Mouse (Mus musculus) thymus, postnatal 0 days (tissue): ENCODE data around the gene Pbx2. TPM values are rescaled to one million over a fixed set of nuclear protein-coding genes. Genes with fewer than 3 reads are reported as not detected.

Experiments used
- DNase-seq: peaks from one replicate; pipeline ENCODE4 v3.0.0-alpha.2; 2015; ENCODE audit warnings: low spot score
- polyA plus RNA-seq: library from polyadenylated mRNA; unstranded; fragments of >200 nt; fragmentation: Nextera tagmentation; extraction: Ambion mirVana; gene quantifications from 2 replicates; pipeline ENCODE4 v1.2.1, GENCODE M21; 2015

Pbx2 gene
- polyA plus RNA-seq, 1 experiment from 2014 or later = 13.3 TPM

DNA sequence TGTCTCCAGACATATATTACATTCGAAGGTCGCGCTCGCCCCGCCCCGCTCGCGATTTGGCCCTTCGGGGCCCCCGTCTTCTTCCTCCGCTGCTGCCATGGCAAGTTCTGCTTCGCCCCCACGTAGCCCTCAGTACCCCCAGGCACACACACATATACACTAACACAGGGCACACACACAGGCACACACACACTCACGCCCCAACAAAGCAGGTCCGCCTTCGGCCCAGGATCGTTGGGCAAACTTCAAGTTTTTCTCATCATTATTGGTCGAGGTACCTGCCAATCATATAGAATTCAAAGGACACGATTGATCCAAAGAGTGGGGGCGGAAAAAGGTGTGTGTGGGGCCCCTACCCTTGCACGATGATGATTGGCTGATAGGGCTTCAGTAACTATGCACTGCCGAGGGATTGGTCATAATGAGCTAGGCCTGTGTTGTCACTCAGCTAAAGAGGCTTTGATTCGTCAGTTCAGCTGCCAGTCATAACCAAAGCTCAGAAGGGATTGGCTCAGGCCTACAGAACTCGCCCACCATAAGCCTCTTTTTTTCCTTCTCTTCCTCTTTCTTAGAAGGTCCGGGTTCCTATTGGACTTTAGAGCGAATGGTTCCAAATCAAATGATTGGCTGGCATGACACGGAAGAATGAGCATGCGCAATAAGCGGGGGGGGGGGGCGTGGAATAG lies 12.5 kb downstream of the Pbx2 start, which contains the start of gene Rnf5:
Gene Rnf5, minus strand, starts transcription at position 316 of the 686 bp plus-strand sequence.
- peak; percentile 100 for DNase-seq

DNA sequence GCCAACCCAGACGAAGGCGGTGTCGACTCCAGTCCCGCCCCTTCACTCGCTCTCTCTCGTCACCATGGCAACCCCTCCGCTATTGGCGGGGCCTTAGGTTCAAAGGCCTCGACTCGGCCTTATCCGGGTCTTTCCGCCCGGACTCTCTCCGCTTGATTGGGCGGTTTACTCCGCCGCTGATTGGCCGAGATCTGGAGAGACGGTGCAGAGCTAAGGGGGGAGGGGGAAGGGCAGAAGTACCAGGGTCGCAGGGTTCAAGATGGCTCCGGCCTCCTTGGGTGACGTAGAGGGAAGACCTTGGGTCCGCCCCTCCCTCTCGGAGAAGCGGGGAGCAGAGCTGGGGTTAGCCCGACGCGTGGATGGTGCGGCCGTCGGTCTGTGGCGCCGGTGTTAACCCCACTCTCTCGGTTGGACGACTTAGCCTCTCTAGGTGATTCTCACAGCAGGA lies 13.0 kb downstream of the Pbx2 start, which contains the start of gene Agpat1:
Gene Agpat1, plus strand, starts transcription at position 202 of the 448 bp plus-strand sequence.
- DNase-seq = peak; percentile 100

DNA sequence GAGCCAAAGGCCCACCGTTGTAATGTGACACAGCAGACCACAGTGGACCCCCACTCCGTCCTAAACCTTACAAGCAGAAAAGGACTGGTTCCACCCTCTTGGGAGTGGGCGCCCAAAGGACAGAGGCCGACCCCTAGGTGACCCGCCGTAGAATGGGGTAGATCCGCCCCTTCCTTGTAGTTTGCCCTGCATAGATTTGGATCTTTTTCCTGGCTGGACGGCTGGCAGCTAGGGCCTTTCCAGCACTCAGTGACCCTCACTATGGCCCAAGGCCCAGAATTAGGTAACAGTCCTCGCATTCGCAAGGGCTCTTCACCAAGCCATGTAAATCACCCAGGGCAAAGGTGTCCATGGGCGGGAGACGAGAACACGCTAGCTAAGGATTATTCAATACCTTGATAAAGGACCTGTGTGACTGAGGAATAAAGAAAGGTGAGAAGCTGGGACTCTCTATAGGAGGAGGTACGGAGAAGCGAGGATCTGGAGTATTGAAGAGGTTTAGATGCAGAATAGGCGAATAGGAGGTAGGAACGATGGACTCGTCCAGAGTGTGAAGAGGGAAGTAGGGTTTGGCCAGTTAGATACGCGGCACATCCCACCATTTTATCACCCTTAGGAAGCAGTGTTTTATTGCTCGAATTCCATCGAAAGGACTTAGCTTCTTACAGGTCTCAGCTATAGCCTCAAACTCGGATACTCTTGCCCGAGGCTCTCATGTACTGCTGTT lies 13.6 kb downstream of the Pbx2 start:
- DNase-seq = no peak

DNA sequence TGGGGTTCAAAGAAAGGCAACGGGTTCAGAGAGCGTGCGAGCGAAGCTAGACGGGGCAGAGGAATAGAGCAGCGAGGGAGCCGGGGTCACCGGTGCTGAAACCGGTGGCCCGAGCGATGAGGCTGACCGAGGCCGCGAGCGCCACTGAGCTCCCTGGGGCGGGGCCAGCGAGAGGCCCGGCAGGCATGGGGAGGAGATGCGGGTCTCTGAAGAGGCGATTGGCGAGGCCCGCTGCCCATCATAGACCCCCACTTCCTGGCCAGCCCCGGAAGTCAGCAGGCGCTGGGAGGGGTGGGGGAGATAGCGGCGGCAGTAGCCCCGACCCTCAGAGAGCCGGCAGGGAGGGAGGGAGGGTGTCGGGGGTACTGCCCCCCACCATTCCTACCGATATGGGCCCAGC lies 14.5 kb downstream of the Pbx2 start:
- DNase-seq = peak; percentile 93

DNA sequence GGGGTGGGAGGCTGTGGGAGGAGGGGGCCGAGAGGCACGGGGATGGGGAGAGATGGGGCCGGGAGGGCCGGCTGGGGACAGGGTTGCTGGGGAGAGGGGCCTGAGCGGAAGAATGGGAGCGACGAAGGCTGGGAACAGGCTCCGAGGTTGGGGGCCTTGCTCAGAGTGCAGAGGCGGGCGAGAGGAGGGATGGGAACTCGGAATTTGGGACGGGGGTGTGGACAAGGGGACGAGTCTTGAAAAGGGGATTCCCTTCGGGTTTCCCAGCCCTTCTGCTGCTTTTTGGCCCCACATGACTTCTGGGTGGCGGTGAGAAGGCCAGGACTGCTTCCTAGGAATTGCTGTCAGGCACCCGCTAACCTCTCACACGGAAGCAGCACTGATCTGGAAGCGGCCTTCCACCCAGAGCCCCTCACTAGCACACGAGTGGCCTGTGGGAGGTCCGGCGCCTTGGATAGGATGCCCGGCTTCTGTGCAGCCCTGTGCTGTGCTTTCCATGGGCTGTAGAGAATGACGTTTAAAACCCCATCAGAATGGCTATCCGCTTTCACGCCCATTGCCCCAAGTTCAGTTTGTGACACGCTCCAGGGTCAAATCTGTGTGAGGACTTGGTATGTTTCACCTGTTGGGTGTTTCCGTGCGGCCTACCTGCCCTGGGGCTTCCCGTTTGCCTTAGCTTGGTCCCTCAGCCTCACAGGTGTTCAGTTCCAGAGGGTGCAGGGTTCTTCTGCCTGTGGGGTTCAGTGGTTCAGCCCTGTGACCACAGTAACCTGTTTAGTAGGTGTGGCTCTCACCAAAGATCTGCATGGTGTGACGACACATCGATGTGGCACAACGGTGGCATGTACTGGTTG lies 15.3 kb downstream of the Pbx2 start:
- DNase-seq = peak; percentile 24

DNA sequence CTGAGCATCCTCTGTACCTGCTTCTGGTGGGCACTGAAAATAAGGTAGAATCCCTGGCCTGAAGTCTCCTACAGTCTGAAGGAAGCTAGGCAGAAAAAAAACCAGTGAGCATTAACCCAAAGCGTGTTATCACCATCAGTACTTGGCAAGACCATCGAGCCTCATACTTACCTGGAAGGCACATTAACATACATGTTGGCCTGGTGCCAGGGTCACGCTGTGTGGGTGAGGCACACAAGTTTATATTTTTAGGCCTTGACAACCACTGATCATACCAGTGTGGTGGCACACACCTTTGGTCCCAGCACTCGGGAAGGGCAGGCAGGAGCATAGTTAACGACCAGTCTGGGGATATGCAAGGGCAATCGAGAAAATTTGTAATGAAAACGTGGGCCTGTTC lies 16.9 kb downstream of the Pbx2 start:
- no peak for DNase-seq

DNA sequence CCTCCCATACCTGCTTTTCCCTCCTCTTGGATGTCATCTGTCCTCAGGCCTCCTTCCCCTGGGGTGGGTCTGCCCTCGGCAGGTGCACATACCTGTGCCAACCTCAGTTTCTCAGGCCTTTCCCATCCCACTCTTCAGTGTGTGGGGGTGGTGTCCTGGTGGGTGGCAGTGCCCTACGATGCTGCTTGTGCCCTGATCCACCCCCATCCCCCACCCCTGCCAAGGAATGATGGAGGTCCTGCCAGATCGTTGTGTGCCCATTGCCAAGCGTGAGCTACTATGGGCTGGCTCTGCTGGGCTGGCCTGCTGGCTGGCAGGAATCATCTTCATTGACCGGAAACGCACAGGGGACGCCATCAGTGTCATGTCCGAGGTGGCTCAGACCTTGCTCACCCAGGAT lies 20.0 kb downstream of the Pbx2 start:
- DNase-seq = no peak

DNA sequence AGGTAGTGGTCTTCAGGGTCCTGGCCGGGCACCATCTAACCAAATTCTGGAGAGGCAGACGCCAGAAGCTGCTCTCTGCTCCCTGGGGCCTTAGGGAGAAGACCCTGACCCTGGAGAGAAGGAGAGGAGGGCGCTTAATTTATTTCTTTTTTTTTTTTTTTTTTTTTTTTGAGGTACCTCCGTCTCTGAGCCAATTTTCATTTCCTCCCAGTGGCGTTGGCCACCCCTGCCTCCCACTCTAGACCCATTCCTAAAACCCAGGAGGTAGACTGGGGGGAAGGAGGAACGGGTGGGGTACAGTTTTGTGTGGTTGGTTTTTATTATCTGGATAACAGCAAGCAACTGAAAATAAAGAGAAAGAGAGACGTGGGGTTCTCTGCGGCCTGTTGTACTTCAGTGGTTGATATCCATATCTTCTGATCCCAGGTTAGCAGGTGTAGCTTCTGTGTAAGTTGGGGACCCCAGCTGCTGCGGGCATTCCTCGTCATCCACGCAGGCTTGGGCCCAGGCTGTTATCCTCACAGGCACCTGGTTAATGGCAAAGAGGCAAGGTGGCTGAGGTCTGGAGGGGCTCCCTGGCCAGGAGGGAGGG lies 22.1 kb downstream of the Pbx2 start:
- DNase-seq = no peak

DNA sequence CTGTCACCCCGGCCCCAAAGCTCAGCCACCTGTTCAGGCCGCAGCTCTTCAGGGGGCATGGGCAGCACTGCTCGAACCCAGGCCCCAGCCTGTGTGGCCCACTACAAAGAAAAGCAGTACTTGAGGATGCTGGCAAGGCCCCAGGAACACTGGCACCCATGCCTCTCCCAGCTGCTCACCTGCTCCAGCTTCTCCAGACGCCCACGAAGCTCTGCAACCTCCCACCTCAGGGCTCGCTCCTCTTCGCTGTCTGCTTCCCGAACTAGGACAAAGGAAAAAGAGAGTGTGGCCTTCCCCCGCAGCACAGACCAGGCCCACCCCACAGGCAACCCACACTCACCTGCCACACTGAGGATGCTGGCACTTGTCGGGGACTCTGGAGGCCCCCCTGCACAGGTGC lies 22.8 kb downstream of the Pbx2 start:
- DNase-seq = no peak

DNA sequence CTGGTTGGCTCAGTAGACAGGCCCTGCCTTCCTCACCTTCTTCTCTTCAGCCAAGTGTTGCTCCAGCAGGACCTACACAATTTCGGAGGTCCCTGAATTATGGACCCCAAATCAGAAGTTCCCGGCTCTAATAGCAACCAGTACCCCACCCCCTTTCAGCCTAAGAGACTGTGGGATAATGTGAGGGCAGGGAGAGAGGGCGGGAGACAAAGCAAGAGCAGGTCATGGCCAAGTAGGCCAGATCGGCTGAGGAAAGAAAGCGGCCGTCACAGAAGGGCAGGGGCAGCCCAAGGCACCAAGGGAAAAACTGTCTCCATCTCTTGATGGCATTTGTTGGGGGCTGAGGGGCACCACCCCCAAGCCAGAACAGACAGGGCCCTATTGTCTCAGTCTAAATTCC lies 24.8 kb downstream of the Pbx2 start, which contains the start of gene Egfl8:
Gene Egfl8, minus strand, starts transcription at position 101 of the 400 bp plus-strand sequence.
- no peak for DNase-seq

DNA sequence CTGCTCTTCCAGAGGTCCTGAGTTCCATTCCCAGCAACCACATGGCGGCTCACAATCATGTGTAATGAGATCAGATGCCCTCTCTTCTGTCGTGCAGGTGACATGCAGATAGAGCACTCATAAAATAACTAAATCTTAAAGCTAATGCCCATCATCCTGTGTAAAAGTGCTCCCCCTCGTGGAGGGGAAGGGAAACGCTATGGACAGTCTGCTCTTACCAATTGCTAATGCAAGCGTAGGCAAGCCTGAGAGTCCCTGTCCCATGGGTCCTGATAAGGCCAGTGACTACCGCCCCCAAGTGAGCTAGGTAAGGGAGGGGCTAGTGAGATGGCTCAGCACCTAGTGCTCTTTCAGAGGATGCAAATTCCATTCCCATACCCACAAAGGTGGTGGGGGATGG lies 27.9 kb downstream of the Pbx2 start:
- peak; percentile 85 for DNase-seq

DNA sequence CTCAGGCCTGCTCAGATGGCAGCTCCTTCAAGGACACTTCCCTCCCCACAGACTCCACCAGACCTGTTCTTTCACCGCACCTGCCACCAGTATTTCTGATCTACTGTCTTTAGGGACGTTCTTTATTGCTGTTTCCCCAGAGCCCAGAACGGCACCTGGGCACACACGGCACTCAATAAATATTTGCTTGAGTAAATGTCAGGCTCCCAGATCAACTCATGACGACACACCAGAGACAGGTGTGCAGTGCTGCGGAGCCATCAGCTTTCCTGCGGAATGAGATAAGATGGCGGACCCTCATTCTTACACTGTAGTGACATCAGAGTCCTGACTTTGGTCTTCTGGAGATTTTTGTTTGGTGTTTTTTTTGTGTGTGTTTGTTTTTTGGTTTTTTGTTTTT lies 29.9 kb downstream of the Pbx2 start:
- DNase-seq = no peak

DNA sequence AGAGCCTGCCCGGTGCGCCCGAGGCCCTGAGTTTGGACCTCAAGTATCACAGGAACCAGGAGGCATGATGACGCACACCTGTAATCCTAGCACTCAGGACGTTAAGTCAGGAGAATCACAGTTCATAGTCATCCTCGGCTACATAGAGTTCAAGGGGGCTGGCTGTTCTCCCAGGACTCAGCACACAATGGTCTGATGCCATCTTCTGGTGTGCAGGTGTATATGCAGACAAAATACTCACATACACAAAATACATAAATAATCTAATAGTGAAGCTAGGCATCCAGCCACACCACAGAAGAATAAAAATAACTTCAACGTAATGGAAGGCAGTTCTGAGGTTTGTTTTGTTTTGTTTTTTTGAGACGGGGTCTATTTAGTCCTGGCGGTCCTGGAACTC lies 32.1 kb downstream of the Pbx2 start:
- no peak for DNase-seq

DNA sequence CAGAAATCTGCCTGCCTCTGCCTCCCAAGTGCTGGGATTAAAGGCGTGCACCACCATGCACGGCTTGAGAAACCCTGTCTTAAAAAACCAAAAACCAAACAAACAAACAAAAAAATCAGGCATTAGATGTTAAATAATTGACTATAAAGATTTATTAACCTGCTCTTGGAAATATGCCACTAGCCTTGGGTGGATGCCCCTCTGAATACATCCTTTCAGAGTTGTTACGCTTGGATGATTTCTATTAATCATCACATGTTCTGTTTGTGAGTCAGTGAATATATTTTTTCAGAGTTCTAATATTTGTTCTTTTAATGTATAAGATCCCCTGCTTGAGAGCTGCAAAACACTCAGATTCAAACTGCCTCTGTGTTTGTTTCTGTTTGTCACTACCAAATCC lies 33.9 kb downstream of the Pbx2 start:
- no peak for DNase-seq

DNA sequence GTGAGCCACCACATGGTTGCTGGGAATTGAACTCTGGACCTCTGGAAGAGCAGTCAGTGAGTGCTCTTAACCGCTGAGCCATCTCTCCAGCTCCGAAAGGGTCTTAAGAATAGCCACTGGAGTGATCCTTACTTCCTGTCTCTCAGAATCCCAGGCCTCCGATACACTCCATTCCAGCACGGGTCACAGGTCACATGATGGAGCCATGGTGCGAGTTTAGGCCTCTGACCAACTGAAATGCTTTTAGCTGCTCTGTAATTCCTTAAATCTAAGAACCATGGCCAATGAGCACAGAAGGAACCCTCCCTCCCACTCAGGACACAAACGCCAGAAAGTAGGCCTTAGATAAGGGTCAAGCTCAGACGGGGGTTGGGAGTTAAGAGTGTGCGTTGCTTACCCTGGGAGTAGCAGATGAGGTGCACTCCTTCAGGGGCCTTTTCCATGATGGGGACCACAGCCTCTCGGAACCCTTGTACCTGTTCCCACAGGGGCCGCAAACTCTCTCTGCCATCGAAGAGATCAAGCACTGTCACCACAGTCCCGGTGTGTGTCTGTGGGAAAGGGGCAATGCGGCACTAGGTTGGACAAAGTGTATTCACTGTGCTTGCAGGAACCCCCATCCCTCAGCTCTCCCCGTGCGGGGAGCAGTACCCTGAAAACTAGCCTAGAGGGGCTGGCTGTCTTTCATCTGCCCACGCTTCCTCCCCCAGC lies 35.2 kb downstream of the Pbx2 start:
- DNase-seq = no peak

DNA sequence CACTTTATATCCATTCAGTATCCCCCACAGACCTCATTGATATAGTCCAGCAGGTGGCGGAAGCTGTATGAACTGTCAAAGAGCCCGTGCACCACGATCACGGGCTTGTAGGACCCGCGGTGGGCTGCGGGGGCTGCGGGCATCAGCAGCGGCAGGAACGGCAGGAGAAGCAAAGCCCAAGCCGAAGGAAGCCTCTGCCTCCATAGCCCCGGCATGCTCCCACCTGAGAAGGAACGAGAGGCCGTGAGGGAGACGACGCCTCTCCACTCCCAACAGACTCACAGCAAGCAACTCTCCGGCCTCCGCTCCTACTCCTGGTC lies 35.7 kb downstream of the Pbx2 start:
- DNase-seq = peak; percentile 61

DNA sequence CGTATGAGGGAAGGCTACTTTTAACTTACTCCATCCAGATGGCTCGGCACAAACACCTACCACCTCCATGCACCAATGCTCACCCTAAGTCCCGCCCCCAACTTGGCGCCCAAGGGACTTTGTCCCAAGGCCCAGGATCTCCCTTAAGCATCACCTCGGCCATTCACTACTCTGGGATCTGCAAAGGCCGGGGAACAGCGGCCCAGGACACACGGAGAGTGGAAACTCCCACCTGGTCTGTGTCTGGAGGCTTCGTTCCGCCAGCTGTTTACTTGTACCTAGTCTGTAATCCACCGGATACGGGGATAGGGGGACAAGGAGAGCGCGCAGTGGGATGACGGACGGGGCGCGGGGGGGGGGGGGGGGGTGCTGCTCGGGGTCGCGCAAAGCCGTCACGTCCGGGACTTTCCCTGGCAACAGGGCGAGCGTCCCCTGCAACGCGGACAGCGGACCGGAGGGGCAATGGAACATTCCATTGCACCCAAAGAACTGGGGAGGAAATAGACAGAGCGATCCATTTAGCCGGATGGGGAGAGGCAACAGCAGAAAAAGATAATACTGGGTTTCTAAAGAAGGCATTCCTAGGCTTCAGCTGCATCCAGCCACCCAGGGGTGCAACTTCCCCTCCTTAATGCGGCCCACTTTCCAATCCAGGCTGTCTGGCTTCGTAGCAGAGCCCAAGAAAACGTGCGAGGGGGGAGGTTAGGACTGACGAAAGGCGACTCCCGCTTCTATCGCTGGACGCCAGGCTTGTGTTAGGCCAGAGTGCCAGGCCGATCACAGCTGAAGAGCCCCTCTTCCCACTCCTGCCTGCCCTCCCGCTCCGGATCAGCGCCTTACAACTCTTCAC lies 36.3 kb downstream of the Pbx2 start:
- DNase-seq = peak; percentile 89

DNA sequence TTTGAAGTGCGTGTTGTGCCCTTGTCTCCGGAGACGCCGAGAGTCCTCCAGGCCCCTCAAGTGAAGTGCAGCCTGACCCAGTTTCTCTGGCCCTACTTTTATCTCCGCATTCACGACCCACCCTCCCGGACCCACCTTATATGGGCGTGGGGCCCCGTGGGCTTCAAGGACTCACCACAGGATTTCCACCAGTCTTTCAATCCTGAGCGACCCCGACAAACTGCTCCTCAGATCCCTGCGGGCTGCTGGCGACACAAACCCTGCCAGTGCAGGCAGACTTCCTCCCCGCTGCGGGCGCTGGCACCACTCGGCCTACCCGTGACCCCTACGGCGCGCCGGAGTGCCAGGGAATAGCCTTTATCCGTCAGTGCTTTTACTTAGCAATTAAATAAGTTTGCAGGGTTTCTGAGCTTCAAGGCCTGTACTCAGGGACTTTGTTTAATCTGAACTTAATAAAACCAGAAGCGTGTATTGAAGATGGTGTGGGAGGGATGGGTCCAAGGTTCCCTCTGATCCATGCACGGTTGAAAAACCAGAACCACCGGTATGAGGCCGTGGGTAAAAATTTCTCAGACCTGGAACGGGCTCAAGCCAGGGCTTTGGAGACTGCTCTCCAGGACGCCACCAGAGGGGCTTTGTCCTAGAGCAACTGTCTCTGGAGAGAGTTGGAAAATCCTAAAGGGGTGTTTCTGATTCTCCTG lies 37.0 kb downstream of the Pbx2 start, which contains the start of gene Ppt2:
Gene Ppt2, minus strand, starts transcription at position 568 of the 701 bp plus-strand sequence.
- peak; percentile 68 for DNase-seq

DNA sequence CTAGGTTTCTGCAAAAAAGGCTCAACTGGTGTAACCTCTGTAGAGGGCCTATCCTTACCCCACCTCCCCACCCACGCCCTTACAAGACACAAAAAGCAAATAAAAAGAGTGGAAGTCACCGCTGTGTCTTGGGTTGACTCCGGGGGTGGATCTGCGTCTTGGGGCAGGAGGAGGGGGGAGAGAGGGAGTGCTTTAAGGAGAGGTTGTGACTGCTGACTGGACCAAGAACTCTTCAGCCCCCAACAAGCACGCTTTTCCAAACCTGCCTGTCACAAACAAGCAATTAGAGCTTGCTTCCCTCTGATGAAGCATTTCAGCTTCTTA lies 37.5 kb downstream of the Pbx2 start:
- DNase-seq = peak; percentile 30
